Mouse (Mus musculus): ENCODE measurements around the gene Ipcef1. TPM values are rescaled to one million over a fixed set of nuclear protein-coding genes. Genes with fewer than 3 reads are reported as not detected.
A peak's percentile ranks its signal among the peaks of the same experiment; 100 is the strongest.

Ipcef1 gene
- polyA plus RNA-seq, 1 experiment from 2014 or later, result 0.11 TPM

GRCm38 (mm10) chr10:6915991-6916390 is 136.3 kb downstream of the Ipcef1 start:
- H3K27ac ChIP-seq (ENCODE audit: low read depth), result no peak overlapping the region
- H3K9ac ChIP-seq, result no peak overlapping the region
- 38% methylated on average over 1 of the region's 1 CpGs for WGBS
- no peak overlapping the region for H3K4me3 ChIP-seq (ENCODE audit: low read depth, low read length)
- H3K36me3 ChIP-seq (ENCODE audit: insufficient read depth), result no peaks in the 10 kb centered on the region
- H3K4me1 ChIP-seq (ENCODE audit: insufficient read depth), result no peaks in the 10 kb centered on the region
- no peaks in the 10 kb centered on the region for H3K9me3 ChIP-seq (ENCODE audit: low read depth, low read length)
- ATAC-seq (ENCODE audit: insufficient read depth) (no peak), DNase-seq (no peak)
- TF ChIP-seq CTCF (IDR thresholded peaks at IDR 0.05; ENCODE audit: low read depth), result no peak
- no peak overlapping the region for H3K4me2 ChIP-seq
- no peaks in the 10 kb centered on the region for H3K27me3 ChIP-seq (ENCODE audit: insufficient read depth, low read length)

GRCm38 (mm10) chr10:6909763-6910162 is 142.5 kb downstream of the Ipcef1 start:
- Histone ChIP-seq H3K9me3 (ENCODE audit: low read depth, low read length) (no peaks in the 10 kb centered on the region), H3K36me3 (ENCODE audit: insufficient read depth) (no peaks in the 10 kb centered on the region), H3K27ac (ENCODE audit: low read depth) (no peak overlapping the region), H3K4me2 (no peak overlapping the region), H3K4me1 (ENCODE audit: insufficient read depth) (no peaks in the 10 kb centered on the region), H3K9ac (no peak overlapping the region), H3K27me3 (ENCODE audit: insufficient read depth, low read length) (no peaks in the 10 kb centered on the region), H3K4me3 (ENCODE audit: low read depth, low read length) (no peak overlapping the region)
- no peak for TF ChIP-seq CTCF (IDR thresholded peaks at IDR 0.05; ENCODE audit: low read depth)
- no peak for DNase-seq
- 53% methylated on average over 2 of the region's 2 CpGs for WGBS
- ATAC-seq (ENCODE audit: insufficient read depth), result no peak

GRCm38 (mm10) chr10:6901819-6902393 is 150.4 kb downstream of the Ipcef1 start:
- no peak overlapping the region for H3K27ac ChIP-seq (ENCODE audit: low read depth)
- DNase-seq, result no peak
- H3K4me1 ChIP-seq (ENCODE audit: insufficient read depth), result no peaks in the 10 kb centered on the region
- no peak overlapping the region for H3K4me3 ChIP-seq (ENCODE audit: low read depth, low read length)
- no peak overlapping the region for H3K9ac ChIP-seq
- no peak for ATAC-seq (ENCODE audit: insufficient read depth)
- no peaks in the 10 kb centered on the region for H3K9me3 ChIP-seq (ENCODE audit: low read depth, low read length)
- 78% methylated on average over 3 of the region's 3 CpGs for WGBS
- no peak overlapping the region for H3K4me2 ChIP-seq
- no peaks in the 10 kb centered on the region for H3K36me3 ChIP-seq (ENCODE audit: insufficient read depth)
- H3K27me3 ChIP-seq (ENCODE audit: insufficient read depth, low read length), result no peaks in the 10 kb centered on the region; the same call in 1 of the 2 replicates
- TF ChIP-seq CTCF (IDR thresholded peaks at IDR 0.05; ENCODE audit: low read depth), result no peak

GRCm38 (mm10) chr10:6900126-6900525 is 152.2 kb downstream of the Ipcef1 start:
- H3K27ac ChIP-seq (ENCODE audit: low read depth), result no peak overlapping the region
- H3K27me3 ChIP-seq (ENCODE audit: insufficient read depth, low read length), result no peaks in the 10 kb centered on the region; the same call in 1 of the 2 replicates
- WGBS, result 77% methylated on average over 4 of the region's 4 CpGs
- TF ChIP-seq CTCF (IDR thresholded peaks at IDR 0.05; ENCODE audit: low read depth), result no peak
- H3K4me2 ChIP-seq, result no peak overlapping the region
- ATAC-seq (ENCODE audit: insufficient read depth), result no peak
- DNase-seq, result no peak
- no peak overlapping the region for H3K4me3 ChIP-seq (ENCODE audit: low read depth, low read length)
- H3K36me3 ChIP-seq (ENCODE audit: insufficient read depth), result no peaks in the 10 kb centered on the region
- no peaks in the 10 kb centered on the region for H3K9me3 ChIP-seq (ENCODE audit: low read depth, low read length)
- no peaks in the 10 kb centered on the region for H3K4me1 ChIP-seq (ENCODE audit: insufficient read depth)
- no peak overlapping the region for H3K9ac ChIP-seq

- no peaks in the 10 kb centered on the region for H3K36me3 ChIP-seq (ENCODE audit: insufficient read depth)
- H3K27me3 ChIP-seq (ENCODE audit: insufficient read depth, low read length), result no peaks in the 10 kb centered on the region; the same call in 1 of the 2 replicates
- 58% methylated on average over 3 of the region's 3 CpGs for WGBS
- DNase-seq (peak; percentile 8), ATAC-seq (ENCODE audit: insufficient read depth) (0 out of 2 replicates have a peak, but pooled peaks have one; percentile 47)
- no peak overlapping the region for H3K27ac ChIP-seq (ENCODE audit: low read depth)
- TF ChIP-seq CTCF (IDR thresholded peaks at IDR 0.05; ENCODE audit: low read depth), result no peak
- no peaks in the 10 kb centered on the region for H3K4me1 ChIP-seq (ENCODE audit: insufficient read depth)
- H3K9ac ChIP-seq, result no peak overlapping the region
- H3K4me2 ChIP-seq, result no peak overlapping the region
- no peak overlapping the region for H3K4me3 ChIP-seq (ENCODE audit: low read depth, low read length)
- H3K9me3 ChIP-seq (ENCODE audit: low read depth, low read length), result no peaks in the 10 kb centered on the region
Measured at GRCm38 (mm10) chr10:6896659-6897303, 155.5 kb downstream of the Ipcef1 start.

- no peak overlapping the region for H3K27ac ChIP-seq (ENCODE audit: low read depth)
- DNase-seq, result no peak
- 57% methylated on average over 3 of the region's 3 CpGs for WGBS
- H3K36me3 ChIP-seq (ENCODE audit: insufficient read depth), result no peaks in the 10 kb centered on the region
- no peak for TF ChIP-seq CTCF (IDR thresholded peaks at IDR 0.05; ENCODE audit: low read depth)
- no peak overlapping the region for H3K9ac ChIP-seq
- no peaks in the 10 kb centered on the region for H3K9me3 ChIP-seq (ENCODE audit: low read depth, low read length)
- no peak for ATAC-seq (ENCODE audit: insufficient read depth)
- H3K4me2 ChIP-seq, result no peak overlapping the region
- no peaks in the 10 kb centered on the region; the same call in 1 of the 2 replicates for H3K27me3 ChIP-seq (ENCODE audit: insufficient read depth, low read length)
- no peaks in the 10 kb centered on the region for H3K4me1 ChIP-seq (ENCODE audit: insufficient read depth)
- no peak overlapping the region for H3K4me3 ChIP-seq (ENCODE audit: low read depth, low read length)
Measured at GRCm38 (mm10) chr10:6895796-6896195, 156.5 kb downstream of the Ipcef1 start.

- no peaks in the 10 kb centered on the region for H3K9me3 ChIP-seq (ENCODE audit: low read depth, low read length)
- H3K36me3 ChIP-seq (ENCODE audit: insufficient read depth), result no peaks in the 10 kb centered on the region
- TF ChIP-seq CTCF (IDR thresholded peaks at IDR 0.05; ENCODE audit: low read depth), result no peak
- H3K4me2 ChIP-seq, result no peak overlapping the region
- 57% methylated on average over 5 of the region's 5 CpGs for WGBS
- DNase-seq (peak; percentile 35), ATAC-seq (ENCODE audit: insufficient read depth) (peak; percentile 52; the same call in 1 of the 2 replicates)
- H3K27ac ChIP-seq (ENCODE audit: low read depth), result no peak overlapping the region
- H3K4me3 ChIP-seq (ENCODE audit: low read depth, low read length), result no peak overlapping the region
- no peaks in the 10 kb centered on the region for H3K27me3 ChIP-seq (ENCODE audit: insufficient read depth, low read length)
- H3K9ac ChIP-seq, result no peak overlapping the region
- H3K4me1 ChIP-seq (ENCODE audit: insufficient read depth), result no peaks in the 10 kb centered on the region
Measured at GRCm38 (mm10) chr10:6890348-6891009, 161.8 kb downstream of the Ipcef1 start.
